Mouse (Mus musculus): ENCODE results near the gene Haus3.

GRCm38 (mm10) chr5:34196423-34196822, 27.1 kb upstream of the Haus3 start:
- TF ChIP-seq CTCF (IDR thresholded peaks at IDR 0.05; ENCODE audit: low read depth, low read length): no peak
- TF ChIP-seq TAL1 (conservative IDR thresholded peaks at IDR 0.05; ENCODE audit: low read depth, low read length): no peak
- TF ChIP-seq GATA1 (IDR thresholded peaks at IDR 0.05; ENCODE audit: borderline replicate concordance, low read length): no peak
